Comparison of ENCODE assay signal across 24 mouse cellular contexts in the genomic region with DNA sequence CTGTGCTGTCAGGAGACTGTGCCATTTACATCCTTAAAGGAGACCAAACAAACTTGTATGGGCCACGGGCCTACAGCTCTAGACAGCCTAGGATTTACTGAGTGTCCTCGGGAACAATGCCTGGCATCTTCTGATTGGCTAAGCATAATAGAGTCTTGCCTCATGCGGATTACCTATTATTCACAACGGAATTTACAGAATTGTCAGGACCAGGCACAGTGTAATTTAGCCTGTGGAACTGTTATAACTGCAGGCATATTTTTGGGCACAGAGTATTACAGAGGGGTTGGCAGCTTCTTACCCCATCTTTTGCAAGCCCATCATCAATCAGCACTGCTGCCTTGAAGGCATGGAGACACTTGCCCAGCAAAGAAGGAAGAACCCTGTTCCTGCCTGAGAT.
"Had no signal": no experiment of that assay in that cellular context is flagged by ENCODE, and none has a peak within 500 bp of the region (broad histone marks: within the 10 kb centered on the region; RNA-seq: fewer than 3 reads in every experiment).

No protein-coding gene starts in this region.

- H3K9ac ChIP-seq: limb, embryonic 12.5 days; limb, embryonic 15.5 days; liver, embryonic 14.5 days; lung, embryonic 15.5 days; midbrain, embryonic 13.5 days; neural tube, embryonic 12.5 days; neural tube, embryonic 15.5 days; stomach, embryonic 15.5 days had no signal

- H3K9me3 ChIP-seq: limb, embryonic 15.5 days had no signal

- H3K4me1 ChIP-seq: limb, embryonic 12.5 days; limb, embryonic 15.5 days; lung, embryonic 15.5 days; megakaryocyte, embryonic 14.5 days; midbrain, embryonic 10.5 days; neural tube, embryonic 12.5 days; neural tube, embryonic 15.5 days; stomach, embryonic 15.5 days had no signal

- H3K36me3 ChIP-seq: limb, embryonic 15.5 days; lung, embryonic 15.5 days; stomach, embryonic 15.5 days had no signal

- H3K4me3 ChIP-seq: limb, embryonic 12.5 days; limb, embryonic 15.5 days; lung, embryonic 15.5 days; megakaryocyte, embryonic 14.5 days; midbrain, embryonic 10.5 days; midbrain, embryonic 13.5 days; myocyte; neural tube, embryonic 12.5 days; neural tube, embryonic 15.5 days; stomach, embryonic 15.5 days had no signal

- ATAC-seq: midbrain, embryonic 13.5 days; midbrain, embryonic 16.5 days had no signal

- DNase-seq: kidney, adult 9 months; kidney, postnatal 14 days; kidney, postnatal 4 days; left cerebral cortex, postnatal 4 days; lung, adult 18-20 months; lung, postnatal 10 days; lung, postnatal 36 days; retina, postnatal 1 day; right cerebral cortex, postnatal 25 days; spleen, adult 18-20 months; thymus, postnatal 25 days had no signal

- H3K27me3 ChIP-seq: limb, embryonic 12.5 days; limb, embryonic 15.5 days; lung, embryonic 15.5 days; midbrain, embryonic 13.5 days; neural tube, embryonic 12.5 days; neural tube, embryonic 15.5 days; stomach, embryonic 15.5 days had no signal

- H3K27ac ChIP-seq: limb, embryonic 12.5 days; limb, embryonic 15.5 days; liver, embryonic 14.5 days; lung, embryonic 15.5 days; midbrain, embryonic 10.5 days; midbrain, embryonic 13.5 days; neural tube, embryonic 12.5 days; neural tube, embryonic 15.5 days; stomach, embryonic 15.5 days had no signal

- H3K4me2 ChIP-seq: limb, embryonic 12.5 days; limb, embryonic 15.5 days; liver, embryonic 11.5 days; lung, embryonic 15.5 days; midbrain, embryonic 13.5 days; neural tube, embryonic 12.5 days; neural tube, embryonic 15.5 days; stomach, embryonic 15.5 days had no signal
